Mouse (Mus musculus) stomach, embryonic 14.5 days (tissue): ENCODE measurements at regions not wholly inside any gene's neighbourhood (a gene's known extent, or its start where the extent isn't known, plus 50 kb on each side); places are given as distances from the start of the nearest gene placed in this dataset.

Source experiments
- ATAC-seq: fragments of 200-750 bp; cut with Nextera tagmentation; 2 replicates; pipeline ENCODE4 v1.8.0; 2017; ENCODE audit warnings: low read depth, moderate TSS enrichment; ENCODE audit not compliant: insufficient number of reproducible peaks, insufficient read depth, low FRiP score
- H3K27ac ChIP-seq: fragments of 300-500 bp; sonication (generic); 2 replicates; pipeline ENCODE4 v1.5.1; 2014; ENCODE audit warnings: mild to moderate bottlenecking, low read length, moderate library complexity, mixed read lengths
- H3K27me3 ChIP-seq: fragments of 300-500 bp; sonication (generic); 2 replicates; pipeline ENCODE4 v1.6.1; 2014; ENCODE audit warnings: low read length, control low read depth, mixed read lengths; ENCODE audit not compliant: control insufficient read depth, insufficient read depth
- H3K36me3 ChIP-seq: fragments of 300-500 bp; sonication (generic); 2 replicates; pipeline ENCODE4 v1.6.1; 2014; ENCODE audit warnings: mild to moderate bottlenecking, control low read depth, low read length, moderate library complexity, mixed read lengths; ENCODE audit not compliant: control insufficient read depth, insufficient read depth
- H3K4me1 ChIP-seq: fragments of 300-500 bp; sonication (generic); 2 replicates; pipeline ENCODE4 v1.6.1; 2014; ENCODE audit warnings: low read length, control low read depth, mixed read lengths; ENCODE audit not compliant: control insufficient read depth, insufficient read depth
- H3K4me2 ChIP-seq: fragments of 300-500 bp; sonication (generic); replicated peaks from 2 replicates; pipeline ENCODE4 v1.6.1; 2014; ENCODE audit warnings: low read depth, low read length, control low read depth
- H3K4me3 ChIP-seq: fragments of 300-500 bp; sonication (generic); 2 replicates; pipeline ENCODE4 v1.5.1; 2014; ENCODE audit warnings: low read depth, low read length, control low read depth
- H3K9ac ChIP-seq: fragments of 300-500 bp; sonication (generic); replicated peaks from 2 replicates; pipeline ENCODE4 v1.6.1; 2014; ENCODE audit warnings: low read depth, mild to moderate bottlenecking, control low read depth, low read length, moderate library complexity, mixed read lengths
- H3K9me3 ChIP-seq: fragments of 300-500 bp; sonication (generic); 2 replicates; pipeline ENCODE4 v1.6.1; 2016; ENCODE audit warnings: low read depth, low read length, control low read depth; ENCODE audit not compliant: control insufficient read depth
- WGBS: fragments of 180-500 bp; shearing (Covaris S2); extraction: QIAGEN DNeasy Blood & Tissue Kit; methylation state at CpG from one replicate; pipeline ENCODE4 v1.1.7; 2014; 5-methylcytosine and 5-hydroxymethylcytosine counted together

- no peak for ATAC-seq
- no peak overlapping the region for H3K9ac ChIP-seq
- H3K27me3 ChIP-seq: no peaks in the 10 kb centered on the region
- H3K4me1 ChIP-seq: no peaks in the 10 kb centered on the region
- no peak overlapping the region for H3K4me3 ChIP-seq
- H3K4me2 ChIP-seq: no peak overlapping the region
- H3K9me3 ChIP-seq: no peaks in the 10 kb centered on the region
- WGBS: 70% methylated on average over 5 of the region's 5 CpGs
- no peak overlapping the region for H3K27ac ChIP-seq
- no peaks in the 10 kb centered on the region for H3K36me3 ChIP-seq
Observed at GRCm38 (mm10) chr17:50453956-50454355, 55.2 kb upstream of the Plcl2 start.

- Histone ChIP-seq H3K4me1 (no peaks in the 10 kb centered on the region), H3K27me3 (no peaks in the 10 kb centered on the region), H3K36me3 (no peaks in the 10 kb centered on the region), H3K27ac (no peak overlapping the region), H3K9ac (no peak overlapping the region), H3K4me3 (no peak overlapping the region), H3K4me2 (no peak overlapping the region), H3K9me3 (no peaks in the 10 kb centered on the region)
- WGBS: 82% methylated on average over 5 of the region's 5 CpGs
- no peak for ATAC-seq
Observed at GRCm38 (mm10) chr17:50454917-50455316, 54.3 kb upstream of the Plcl2 start.

GRCm38 (mm10) chr17:50455719-50456118, 53.5 kb upstream of the Plcl2 start:
- ATAC-seq: no peak
- 90% methylated on average over 10 of the region's 10 CpGs for WGBS
- H3K4me3 ChIP-seq: no peak overlapping the region
- H3K27me3 ChIP-seq: no peaks in the 10 kb centered on the region
- no peaks in the 10 kb centered on the region for H3K4me1 ChIP-seq
- no peaks in the 10 kb centered on the region for H3K36me3 ChIP-seq
- no peak overlapping the region for H3K27ac ChIP-seq
- H3K4me2 ChIP-seq: no peak overlapping the region
- no peak overlapping the region for H3K9ac ChIP-seq
- no peaks in the 10 kb centered on the region for H3K9me3 ChIP-seq

GRCm38 (mm10) chr17:50457053-50457697, 52.0 kb upstream of the Plcl2 start:
- ATAC-seq: no peak

GRCm38 (mm10) chr17:50458232-50458631, 51.0 kb upstream of the Plcl2 start:
- Histone ChIP-seq H3K9ac (no peak overlapping the region), H3K27me3 (no peaks in the 10 kb centered on the region), H3K4me1 (no peaks in the 10 kb centered on the region), H3K9me3 (no peaks in the 10 kb centered on the region), H3K27ac (no peak overlapping the region), H3K36me3 (no peaks in the 10 kb centered on the region), H3K4me3 (no peak overlapping the region), H3K4me2 (no peak overlapping the region)
- no peak for ATAC-seq
- WGBS: 74% methylated on average over 4 of the region's 4 CpGs

More at GRCm38 (mm10) chr17:50457053-50457697, 52.0 kb upstream of the Plcl2 start:
- H3K9me3 ChIP-seq: no peaks in the 10 kb centered on the region
- H3K4me2 ChIP-seq: no peak overlapping the region
- 74% methylated on average over 6 of the region's 6 CpGs for WGBS
- no peak overlapping the region for H3K27ac ChIP-seq
- H3K4me3 ChIP-seq: no peak overlapping the region
- no peaks in the 10 kb centered on the region for H3K36me3 ChIP-seq
- H3K27me3 ChIP-seq: no peaks in the 10 kb centered on the region
- H3K9ac ChIP-seq: no peak overlapping the region
- H3K4me1 ChIP-seq: no peaks in the 10 kb centered on the region
